Mouse (Mus musculus) T-cell, adult 2 months (primary cell): ENCODE results near the gene Paxbp1.

Experiments
- DNase-seq: peaks from one replicate; pipeline ENCODE4 v3.0.0; 2022; ENCODE audit warnings: low spot score

The Paxbp1 gene

DNA sequence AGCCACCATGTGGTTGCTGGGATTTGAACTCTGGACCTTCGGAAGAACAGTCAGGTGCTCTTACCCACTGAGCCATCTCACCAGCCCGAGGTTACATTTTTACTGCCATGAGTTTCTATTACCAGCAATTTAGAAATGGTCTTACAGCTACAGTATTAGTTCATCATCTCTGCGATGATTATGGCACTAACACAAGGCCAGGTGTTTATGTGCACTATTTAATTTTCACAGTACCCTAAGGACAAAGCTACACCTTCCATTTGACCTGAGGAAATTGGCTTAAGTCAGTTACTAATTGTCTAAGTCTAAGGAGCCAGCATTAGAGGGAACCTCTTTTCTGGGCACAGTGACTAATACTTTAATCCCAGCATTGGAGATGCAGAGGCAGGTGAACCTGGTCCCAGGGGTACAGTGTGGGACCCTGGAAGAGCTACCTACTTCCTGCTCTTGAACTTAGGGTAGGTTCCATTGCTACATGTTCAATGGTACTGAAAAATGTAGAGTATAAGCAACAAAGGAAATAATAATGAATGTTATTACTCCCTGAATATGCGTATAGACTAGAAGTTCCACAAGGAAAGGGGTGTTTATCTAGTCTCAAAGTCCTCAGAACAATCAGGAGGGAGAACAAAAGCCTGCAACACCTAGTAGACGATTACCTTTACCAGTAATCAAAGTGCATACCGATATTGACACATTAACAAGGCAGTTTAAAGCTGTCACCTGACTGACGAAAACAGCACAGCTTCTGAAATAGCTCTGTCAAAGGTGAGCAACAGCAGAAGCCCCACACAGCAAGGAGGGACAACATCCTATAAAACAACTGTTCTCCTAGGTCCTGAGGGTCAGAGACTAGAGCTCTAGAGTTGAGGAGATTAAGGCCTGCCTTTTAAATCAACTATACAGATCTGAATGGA lies 47.8 kb downstream of the Paxbp1 start:
- DNase-seq = no peak

DNA sequence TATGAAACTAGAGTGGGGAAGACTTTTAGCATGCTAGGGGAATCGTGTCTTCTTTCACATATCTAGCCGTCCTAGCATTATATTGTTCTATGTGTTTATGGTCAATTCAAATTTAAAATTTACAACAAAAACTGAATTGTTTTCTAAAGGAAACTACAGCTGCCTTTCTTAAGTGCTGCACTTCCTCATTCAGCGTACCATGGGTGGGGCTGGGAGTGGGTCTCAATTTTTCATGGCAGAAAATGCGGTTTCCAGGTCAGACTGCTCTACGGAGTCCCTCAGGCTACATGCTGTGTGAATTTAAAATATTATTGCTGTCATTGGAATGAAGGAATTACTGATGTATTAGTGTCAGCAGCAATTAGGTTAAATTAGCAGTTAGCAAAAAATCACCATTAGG lies 48.8 kb downstream of the Paxbp1 start:
- DNase-seq = no peak

DNA sequence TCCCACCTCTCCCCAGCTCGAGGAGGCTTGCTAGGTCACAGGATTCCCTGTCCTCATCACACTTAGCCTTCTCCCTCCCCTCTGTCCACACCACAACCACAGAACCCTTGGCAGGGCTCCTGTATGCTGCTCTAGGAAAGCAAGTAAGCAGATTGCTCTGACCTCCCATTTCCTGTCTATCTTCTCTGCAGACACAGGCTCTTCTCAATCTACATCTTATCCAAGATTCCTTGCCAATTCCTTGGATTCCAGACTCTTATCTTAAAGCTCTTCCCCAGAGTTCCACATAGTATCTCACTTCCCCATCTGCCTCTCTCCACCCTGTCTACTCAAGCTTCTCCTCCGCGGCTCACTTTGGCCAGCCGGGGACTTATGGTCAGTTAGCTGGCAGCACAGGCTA lies 49.3 kb downstream of the Paxbp1 start:
- DNase-seq = no peak

DNA sequence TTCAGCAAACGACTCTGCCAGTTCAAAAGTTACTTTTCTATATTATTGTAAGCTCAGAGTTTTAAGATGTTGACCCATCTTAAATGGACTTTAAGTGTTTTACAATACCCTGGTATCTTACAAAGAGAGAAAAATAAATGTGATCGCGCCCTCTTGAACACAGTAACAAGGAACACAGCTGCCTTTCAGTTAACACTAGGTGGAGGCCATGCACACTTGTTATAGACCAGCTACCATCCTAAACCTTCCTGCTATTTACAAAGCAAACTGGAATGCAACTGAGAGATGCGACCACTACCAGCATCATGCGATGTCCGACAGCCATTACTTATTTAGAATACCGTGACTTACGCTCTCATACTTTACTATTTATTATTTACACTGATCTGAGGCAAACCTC lies 55.2 kb downstream of the Paxbp1 start:
- DNase-seq = no peak

DNA sequence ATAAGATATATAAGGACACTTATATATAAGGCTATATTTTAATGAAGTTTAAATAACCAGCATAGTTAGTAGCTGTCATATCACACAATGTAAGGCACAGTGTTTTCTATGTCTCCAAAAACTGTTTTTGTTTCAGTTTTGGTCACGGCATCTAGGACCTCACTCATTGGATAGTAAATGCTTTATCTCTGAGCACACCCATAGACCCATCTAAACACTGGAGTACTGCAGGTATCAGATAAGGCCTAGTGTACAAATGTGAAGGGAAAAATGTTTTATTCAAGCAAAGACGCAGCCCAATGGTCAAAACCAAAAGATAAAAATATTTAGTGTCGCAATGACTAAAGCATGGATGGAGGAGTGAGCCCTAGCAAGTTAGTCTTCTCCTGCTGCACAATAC lies 55.7 kb downstream of the Paxbp1 start:
- no peak for DNase-seq

DNA sequence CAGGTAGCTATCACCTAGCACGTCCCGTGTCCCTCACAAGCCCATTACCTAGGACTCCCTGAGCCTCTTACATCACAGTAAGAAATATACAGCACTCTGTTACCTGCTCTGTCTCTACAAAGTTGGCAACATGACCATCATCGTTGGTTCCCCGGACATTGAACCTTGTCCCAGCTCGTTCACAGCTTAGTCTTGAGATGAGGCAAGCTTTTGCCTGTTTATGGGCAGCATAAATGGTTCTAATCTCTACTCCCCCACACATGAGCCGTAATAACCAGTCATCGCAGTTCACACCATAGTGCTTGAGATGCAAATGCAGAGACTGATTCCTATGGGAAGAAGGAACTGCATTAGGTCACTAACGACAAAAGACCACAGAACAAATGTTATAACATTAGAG lies 56.3 kb downstream of the Paxbp1 start:
- no peak for DNase-seq

DNA sequence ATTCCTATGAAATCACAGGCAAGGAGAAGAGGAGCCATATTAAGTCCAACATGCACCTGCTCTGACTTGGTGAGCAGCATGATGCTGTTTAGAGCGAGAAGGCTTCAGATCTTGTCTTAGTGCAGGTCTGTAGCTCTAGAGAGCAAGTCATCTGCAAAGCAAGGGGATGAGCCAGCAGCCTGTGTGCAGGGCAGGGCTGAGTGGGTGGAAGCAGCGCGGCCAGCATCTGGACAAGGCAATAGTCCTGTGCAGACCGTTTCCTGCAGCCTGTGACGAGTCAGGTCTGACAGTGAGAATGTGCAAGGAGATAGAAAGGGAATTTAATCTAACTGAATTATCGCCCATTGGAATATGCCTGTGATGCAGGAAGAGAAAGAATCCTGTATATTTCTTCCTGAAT lies 73.3 kb downstream of the Paxbp1 start:
- DNase-seq = no peak

DNA sequence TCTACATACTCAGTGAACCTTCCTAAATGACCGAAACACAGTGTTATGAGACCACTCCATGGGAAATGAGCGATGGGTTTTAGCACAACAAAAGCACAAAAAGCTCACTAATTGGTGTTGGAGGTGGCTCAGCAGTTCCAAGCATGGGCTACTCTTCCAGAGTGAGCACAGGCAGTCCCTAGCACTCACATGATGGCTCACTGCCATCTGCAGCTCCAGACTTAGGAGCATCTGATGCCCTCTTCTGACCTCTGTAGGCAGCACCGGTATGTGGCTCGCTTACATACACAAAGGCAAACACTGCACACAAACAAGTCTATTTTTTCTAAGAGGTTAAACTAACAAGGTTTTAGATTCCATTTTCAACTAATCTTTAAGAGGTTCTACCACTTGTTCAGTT lies 78.1 kb downstream of the Paxbp1 start:
- DNase-seq = no peak

DNA sequence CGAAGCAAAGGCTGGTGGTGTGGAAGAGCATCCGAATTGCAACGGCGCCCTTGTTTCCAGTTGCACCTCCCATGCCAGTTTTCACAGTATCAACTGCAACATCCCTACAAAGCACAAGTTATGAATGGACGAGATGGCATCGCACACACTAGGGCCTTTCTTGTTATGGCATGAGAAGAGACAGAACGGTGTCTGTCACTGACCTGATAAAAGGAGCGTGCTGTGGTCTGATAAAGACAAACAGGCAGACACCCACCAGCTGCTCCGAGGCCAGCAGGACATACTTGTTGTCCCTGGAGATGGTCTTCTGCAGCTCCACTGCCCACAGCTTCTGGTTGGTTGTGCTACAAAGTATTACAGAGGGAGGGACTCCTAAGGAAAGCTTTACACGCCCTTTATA lies 80.0 kb downstream of the Paxbp1 start:
- DNase-seq = no peak
